Mouse (Mus musculus) right cerebral cortex, adult 2 months (tissue): ENCODE measurements at regions not wholly inside any gene's neighbourhood (a gene's known extent, or its start where the extent isn't known, plus 50 kb on each side); places are given as distances from the start of the nearest gene placed in this dataset.

Experiments used
- DNase-seq, 2 experiments: peaks; one replicate each; pipeline ENCODE4 v3.0.0; 2021 to 2022; ENCODE audit warnings: low spot score in 2 of 2

- DNase-seq, result no peak
Observed at GRCm38 (mm10) chr7:123907946-123908840, 74.5 kb upstream of the Hs3st4 start.

- DNase-seq, result no peak
Observed at GRCm38 (mm10) chr7:123921461-123921860, 61.2 kb upstream of the Hs3st4 start.

- no peak for DNase-seq
Observed at GRCm38 (mm10) chr7:123932486-123932885, 50.2 kb upstream of the Hs3st4 start.
